Mouse (Mus musculus) forebrain, embryonic 14.5 days (tissue): ENCODE results near the gene Ttc7. TPM values are rescaled to one million over a fixed set of nuclear protein-coding genes. Genes with fewer than 3 reads are reported as not detected.

Experiments
- ATAC-seq: fragments of 200-750 bp; cut with Nextera tagmentation; 2 replicates; pipeline ENCODE4 v1.8.0; 2017; ENCODE audit warnings: mild to moderate bottlenecking, moderate library complexity
- DNase-seq: peaks from one replicate; pipeline ENCODE4 v3.0.0-alpha.2; 2015; ENCODE audit warnings: low spot score
- H3K27ac ChIP-seq: fragments of 300-500 bp; sonication (generic); 2 replicates; pipeline ENCODE4 v1.5.1; 2014; ENCODE audit warnings: low read depth, mild to moderate bottlenecking, control low read depth, low read length, moderate library complexity
- H3K27me3 ChIP-seq: fragments of 300-500 bp; sonication (generic); replicated peaks from 2 replicates; pipeline ENCODE4 v1.6.1; 2014; ENCODE audit warnings: low read length, control low read depth, mixed read lengths; ENCODE audit not compliant: control insufficient read depth, insufficient read depth
- H3K36me3 ChIP-seq: fragments of 300-500 bp; sonication (generic); 2 replicates; pipeline ENCODE4 v1.6.1; 2014; ENCODE audit warnings: low read length, control low read depth; ENCODE audit not compliant: control insufficient read depth, insufficient read depth
- H3K4me1 ChIP-seq: fragments of 300-500 bp; sonication (generic); 2 replicates; pipeline ENCODE4 v1.6.1; 2014; ENCODE audit warnings: antibody characterized with exemption, low read length, control low read depth; ENCODE audit not compliant: control insufficient read depth, insufficient read depth
- H3K4me2 ChIP-seq: fragments of 300-500 bp; sonication (generic); 2 replicates; pipeline ENCODE4 v1.6.1; 2014; ENCODE audit warnings: mild to moderate bottlenecking, control low read depth, low read length
- H3K4me3 ChIP-seq: fragments of 300-500 bp; sonication (generic); 2 replicates; pipeline ENCODE4 v1.5.1; 2014; ENCODE audit warnings: low read depth, low read length, control low read depth
- H3K9ac ChIP-seq: fragments of 300-500 bp; sonication (generic); 2 replicates; pipeline ENCODE4 v1.6.1; 2014; ENCODE audit warnings: mild to moderate bottlenecking, low read length, control low read depth, moderate library complexity
- H3K9me3 ChIP-seq: fragments of 300-500 bp; sonication (generic); replicated peaks from 2 replicates; pipeline ENCODE4 v1.6.1; 2016; ENCODE audit warnings: low read length, control low read depth, mixed read lengths; ENCODE audit not compliant: control insufficient read depth
- WGBS: fragments of 180-500 bp; shearing (Covaris S2); extraction: QIAGEN DNeasy Blood & Tissue Kit; methylation state at CpG from one replicate; pipeline ENCODE4 v1.1.7; 2014; 5-methylcytosine and 5-hydroxymethylcytosine counted together
- polyA plus RNA-seq: library from polyadenylated mRNA; unstranded; fragments of >200 nt; fragmentation: Nextera tagmentation; extraction: Ambion mirVana; gene quantifications from 2 replicates; pipeline ENCODE4 v1.2.1, GENCODE M21; 2014

Ttc7 gene
- polyA plus RNA-seq, 1 experiment from 2014 or later = 4.8 TPM

GRCm38 (mm10) chr17:87305065-87305464 lies 22.4 kb downstream of the Ttc7 start:
- H3K4me3 ChIP-seq = no peak overlapping the region
- DNase-seq = no peak
- WGBS = 93% methylated on average over 8 of the region's 8 CpGs
- H3K4me2 ChIP-seq = no peak overlapping the region
- H3K9me3 ChIP-seq = no peaks in the 10 kb centered on the region
- no peak overlapping the region for H3K27ac ChIP-seq
- no peaks in the 10 kb centered on the region for H3K27me3 ChIP-seq
- H3K36me3 ChIP-seq = no peaks in the 10 kb centered on the region
- H3K9ac ChIP-seq = no peak overlapping the region
- no peak for ATAC-seq
- no peaks in the 10 kb centered on the region for H3K4me1 ChIP-seq

GRCm38 (mm10) chr17:87306746-87307145 lies 24.1 kb downstream of the Ttc7 start:
- DNase-seq = no peak
- no peak overlapping the region for H3K9ac ChIP-seq
- WGBS = 84% methylated on average over 8 of the region's 8 CpGs
- no peaks in the 10 kb centered on the region for H3K27me3 ChIP-seq
- no peak for ATAC-seq
- no peak overlapping the region for H3K27ac ChIP-seq
- no peak overlapping the region for H3K4me3 ChIP-seq
- no peaks in the 10 kb centered on the region for H3K4me1 ChIP-seq
- H3K36me3 ChIP-seq = no peaks in the 10 kb centered on the region
- H3K9me3 ChIP-seq = no peaks in the 10 kb centered on the region
- H3K4me2 ChIP-seq = no peak overlapping the region

- Histone ChIP-seq H3K36me3 (no peaks in the 10 kb centered on the region), H3K27ac (no peak overlapping the region), H3K4me3 (no peak overlapping the region), H3K9me3 (no peaks in the 10 kb centered on the region), H3K9ac (no peak overlapping the region), H3K4me2 (no peak overlapping the region), H3K27me3 (no peaks in the 10 kb centered on the region), H3K4me1 (no peaks in the 10 kb centered on the region)
- ATAC-seq = no peak
- WGBS = 84% methylated on average over 12 of the region's 12 CpGs
- no peak for DNase-seq
Measured at GRCm38 (mm10) chr17:87309073-87309788, 26.5 kb downstream of the Ttc7 start.

GRCm38 (mm10) chr17:87310497-87310896 lies 27.8 kb downstream of the Ttc7 start:
- DNase-seq (no peak), ATAC-seq (no peak)
- Histone ChIP-seq H3K27me3 (no peaks in the 10 kb centered on the region), H3K27ac (no peak overlapping the region), H3K4me2 (no peak overlapping the region), H3K9me3 (no peaks in the 10 kb centered on the region), H3K36me3 (no peaks in the 10 kb centered on the region), H3K4me1 (no peaks in the 10 kb centered on the region), H3K9ac (no peak overlapping the region), H3K4me3 (no peak overlapping the region)
- 86% methylated on average over 7 of the region's 7 CpGs for WGBS

- Histone ChIP-seq H3K4me1 (no peaks in the 10 kb centered on the region), H3K36me3 (no peaks in the 10 kb centered on the region), H3K27me3 (no peaks in the 10 kb centered on the region), H3K4me2 (no peak overlapping the region), H3K9me3 (no peaks in the 10 kb centered on the region), H3K4me3 (no peak overlapping the region), H3K9ac (no peak overlapping the region), H3K27ac (no peak overlapping the region)
- no peak for DNase-seq
- ATAC-seq = no peak
- WGBS = 24% methylated on average over 12 of the region's 12 CpGs
Measured at GRCm38 (mm10) chr17:87312351-87312750, 29.7 kb downstream of the Ttc7 start.

- no peaks in the 10 kb centered on the region for H3K27me3 ChIP-seq
- no peak overlapping the region for H3K9ac ChIP-seq
- DNase-seq = no peak
- ATAC-seq = no peak
- no peak overlapping the region for H3K4me3 ChIP-seq
- WGBS = 59% methylated on average over 18 of the region's 18 CpGs
- no peak overlapping the region for H3K27ac ChIP-seq
- no peaks in the 10 kb centered on the region for H3K9me3 ChIP-seq
- H3K36me3 ChIP-seq = no peaks in the 10 kb centered on the region
- H3K4me1 ChIP-seq = no peaks in the 10 kb centered on the region
- H3K4me2 ChIP-seq = no peak overlapping the region
Measured at GRCm38 (mm10) chr17:87312924-87313870, 30.5 kb downstream of the Ttc7 start.

GRCm38 (mm10) chr17:87314121-87314520 lies 31.4 kb downstream of the Ttc7 start:
- Histone ChIP-seq H3K9me3 (no peaks in the 10 kb centered on the region), H3K4me1 (no peaks in the 10 kb centered on the region), H3K27me3 (no peaks in the 10 kb centered on the region), H3K9ac (no peak overlapping the region), H3K4me2 (no peak overlapping the region), H3K4me3 (no peak overlapping the region), H3K27ac (no peak overlapping the region), H3K36me3 (no peaks in the 10 kb centered on the region)
- ATAC-seq (no peak), DNase-seq (no peak)
- WGBS = 84% methylated on average over 8 of the region's 8 CpGs

GRCm38 (mm10) chr17:87314530-87314946 lies 31.9 kb downstream of the Ttc7 start:
- Histone ChIP-seq H3K27ac (no peak overlapping the region), H3K27me3 (no peaks in the 10 kb centered on the region), H3K9me3 (no peaks in the 10 kb centered on the region), H3K36me3 (no peaks in the 10 kb centered on the region), H3K4me3 (no peak overlapping the region), H3K9ac (no peak overlapping the region), H3K4me1 (no peaks in the 10 kb centered on the region), H3K4me2 (no peak overlapping the region)
- DNase-seq = no peak
- WGBS = 59% methylated on average over 5 of the region's 5 CpGs
- peak; percentile 65 for ATAC-seq
